Mouse (Mus musculus): ENCODE data around the gene Enpp4. TPM values are rescaled to one million over a fixed set of nuclear protein-coding genes. Genes with fewer than 3 reads are reported as not detected.

Gene Enpp4
- polyA plus RNA-seq, 1 experiment = 2.9 TPM

DNA sequence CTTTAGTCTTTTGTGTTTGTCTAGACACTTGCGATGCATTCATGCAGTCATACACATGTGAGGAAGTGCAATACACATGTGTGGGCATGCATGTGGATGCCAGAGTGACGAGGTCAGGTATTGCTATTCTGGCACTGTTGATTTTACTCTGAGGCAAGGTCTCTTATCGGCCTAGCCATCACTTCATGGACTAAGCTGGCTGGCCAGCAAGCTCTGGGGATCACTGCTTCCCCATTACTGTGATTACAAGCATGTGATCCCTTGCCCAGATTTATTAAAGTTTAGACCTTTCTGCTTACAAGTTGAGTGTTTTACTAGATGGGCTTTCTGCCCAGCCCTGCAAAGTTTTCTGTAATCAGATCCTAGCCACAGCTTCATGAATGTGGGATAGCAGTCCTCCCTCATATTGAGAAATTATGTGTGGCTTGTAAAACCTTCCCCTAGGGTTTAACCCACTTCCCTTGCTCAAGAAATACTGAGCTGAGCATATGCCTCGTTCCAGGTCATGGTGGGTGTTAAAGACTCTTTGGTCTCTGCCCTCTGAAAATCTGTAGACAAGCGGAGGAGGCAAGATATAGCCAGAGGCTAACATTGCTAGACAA is 44.2 kb downstream of the Enpp4 start:
- Histone ChIP-seq H3ac (ENCODE audit: control insufficient read depth, insufficient read length) (no peak overlapping the region), H3K27me3 (ENCODE audit: control insufficient read depth, insufficient read depth, insufficient read length) (no peaks in the 10 kb centered on the region), H3K4me2 (ENCODE audit: low read depth) (no peak overlapping the region), H3K36me3 (ENCODE audit: control insufficient read depth, insufficient read depth) (no peaks in the 10 kb centered on the region), H3K79me2 (ENCODE audit: control insufficient read depth, insufficient read depth) (no peaks in the 10 kb centered on the region), H3K4me3 (no peak overlapping the region)
- TF ChIP-seq MAX (IDR thresholded peaks at IDR 0.05; ENCODE audit: low read depth) (no peak), POLR2AphosphoS2 (IDR thresholded peaks at IDR 0.05; ENCODE audit: insufficient read length, low read depth) (no peak), USF1 (IDR thresholded peaks at IDR 0.05; ENCODE audit: low read depth) (no peak), E2F4 (IDR thresholded peaks at IDR 0.05; ENCODE audit: insufficient read depth) (no peak), TCF3 (IDR thresholded peaks at IDR 0.05; ENCODE audit: insufficient read length, low read depth) (no peak)

DNA sequence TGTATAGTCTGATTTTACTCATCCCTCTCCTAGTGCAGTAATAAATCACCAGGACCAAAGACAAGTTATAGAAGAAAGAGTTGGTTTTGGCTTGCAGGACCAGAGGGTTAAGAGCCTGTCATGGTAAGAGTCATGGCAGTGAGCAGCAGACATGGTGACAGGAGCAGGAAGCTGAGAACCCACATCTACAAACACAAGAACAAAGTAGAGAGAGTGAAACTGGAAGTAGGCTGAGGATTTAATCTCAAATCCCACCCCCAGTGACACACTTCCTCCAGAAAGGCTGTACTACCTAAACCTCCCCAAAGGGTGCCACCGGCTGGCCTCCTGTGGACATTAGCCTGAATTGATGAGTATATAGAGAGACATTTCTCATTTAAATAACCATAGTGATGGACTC is 44.8 kb downstream of the Enpp4 start:
- no peak overlapping the region for H3ac ChIP-seq (ENCODE audit: control insufficient read depth, insufficient read length)
- no peak for TF ChIP-seq POLR2AphosphoS2 (IDR thresholded peaks at IDR 0.05; ENCODE audit: insufficient read length, low read depth)
- no peak for TF ChIP-seq POLR2A (IDR thresholded peaks at IDR 0.05; ENCODE audit: insufficient read length, low read depth)
- TF ChIP-seq MYOD1 (IDR thresholded peaks at IDR 0.05; ENCODE audit: control insufficient read depth in 1 of 3, insufficient read length in 2 of 3, low read depth in 2 of 3) = no peak
- no peak for TF ChIP-seq TCF3 (IDR thresholded peaks at IDR 0.05; ENCODE audit: insufficient read length, low read depth)
- TF ChIP-seq SRF (IDR thresholded peaks at IDR 0.05; ENCODE audit: control insufficient read depth, insufficient read length, low read depth) = no peak
- no peak for TF ChIP-seq MAX (IDR thresholded peaks at IDR 0.05; ENCODE audit: low read depth)
- TF ChIP-seq CEBPB (IDR thresholded peaks at IDR 0.05; ENCODE audit: insufficient read depth, poor library complexity, severe bottlenecking) = no peak
- TF ChIP-seq USF1 (IDR thresholded peaks at IDR 0.05; ENCODE audit: low read depth) = no peak
- TF ChIP-seq TCF12 (IDR thresholded peaks at IDR 0.05; ENCODE audit: insufficient read depth, poor library complexity, severe bottlenecking) = no peak
- no peak for TF ChIP-seq E2F4 (IDR thresholded peaks at IDR 0.05; ENCODE audit: insufficient read depth)
- no peak for TF ChIP-seq MYOG (IDR thresholded peaks at IDR 0.05; ENCODE audit: control insufficient read depth in 1 of 3, insufficient read depth in 1 of 3, insufficient read length in 2 of 3, low read depth in 2 of 3)
- TF ChIP-seq REST (IDR thresholded peaks at IDR 0.05; ENCODE audit: insufficient read depth, insufficient read length) = no peak
- H3K4me2 ChIP-seq (ENCODE audit: low read depth) = no peak overlapping the region
- no peaks in the 10 kb centered on the region for H3K79me2 ChIP-seq (ENCODE audit: control insufficient read depth, insufficient read depth)
- no peak overlapping the region for H3K4me3 ChIP-seq
- no peaks in the 10 kb centered on the region for H3K27me3 ChIP-seq (ENCODE audit: control insufficient read depth, insufficient read depth, insufficient read length)
- no peaks in the 10 kb centered on the region for H3K36me3 ChIP-seq (ENCODE audit: control insufficient read depth, insufficient read depth)

DNA sequence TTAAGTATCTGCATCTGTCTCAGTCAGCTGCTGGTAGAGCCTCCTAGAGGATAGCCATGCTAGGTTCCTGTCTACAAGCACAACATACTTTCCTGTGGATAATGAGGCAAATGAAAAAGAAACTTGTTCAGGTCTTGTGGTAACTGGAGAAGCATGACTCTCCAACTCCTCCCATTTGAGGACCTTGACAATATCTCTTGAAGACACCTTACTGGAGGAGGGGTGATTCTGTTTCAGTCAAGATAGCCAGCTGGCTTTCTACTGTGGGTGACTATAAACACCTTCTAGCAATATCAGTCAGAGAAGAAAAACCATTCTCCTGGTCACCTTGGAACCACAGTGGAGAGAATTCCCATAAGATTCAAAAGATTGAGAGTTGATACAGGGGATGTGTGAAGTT is 47.5 kb downstream of the Enpp4 start:
- H3ac ChIP-seq (ENCODE audit: control insufficient read depth, insufficient read length) = no peak overlapping the region
- no peaks in the 10 kb centered on the region for H3K27me3 ChIP-seq (ENCODE audit: control insufficient read depth, insufficient read depth, insufficient read length)
- H3K36me3 ChIP-seq (ENCODE audit: control insufficient read depth, insufficient read depth) = no peaks in the 10 kb centered on the region
- H3K4me3 ChIP-seq = no peak overlapping the region
- H3K4me2 ChIP-seq (ENCODE audit: low read depth) = no peak overlapping the region
- no peaks in the 10 kb centered on the region for H3K79me2 ChIP-seq (ENCODE audit: control insufficient read depth, insufficient read depth)
- TF ChIP-seq POLR2A (IDR thresholded peaks at IDR 0.05; ENCODE audit: insufficient read length, low read depth) (no peak), REST (IDR thresholded peaks at IDR 0.05; ENCODE audit: insufficient read depth, insufficient read length) (no peak), POLR2AphosphoS2 (IDR thresholded peaks at IDR 0.05; ENCODE audit: insufficient read length, low read depth) (no peak), E2F4 (IDR thresholded peaks at IDR 0.05; ENCODE audit: insufficient read depth) (no peak), SRF (IDR thresholded peaks at IDR 0.05; ENCODE audit: control insufficient read depth, insufficient read length, low read depth) (no peak), CEBPB (IDR thresholded peaks at IDR 0.05; ENCODE audit: insufficient read depth, poor library complexity, severe bottlenecking) (no peak), TCF3 (IDR thresholded peaks at IDR 0.05; ENCODE audit: insufficient read length, low read depth) (no peak), MYOG (IDR thresholded peaks at IDR 0.05; ENCODE audit: control insufficient read depth in 1 of 3, insufficient read depth in 1 of 3, insufficient read length in 2 of 3, low read depth in 2 of 3) (no peak), USF1 (IDR thresholded peaks at IDR 0.05; ENCODE audit: low read depth) (no peak), MYOD1 (IDR thresholded peaks at IDR 0.05; ENCODE audit: control insufficient read depth in 1 of 3, insufficient read length in 2 of 3, low read depth in 2 of 3) (no peak), TCF12 (IDR thresholded peaks at IDR 0.05; ENCODE audit: insufficient read depth, poor library complexity, severe bottlenecking) (no peak), MAX (IDR thresholded peaks at IDR 0.05; ENCODE audit: low read depth) (no peak)

DNA sequence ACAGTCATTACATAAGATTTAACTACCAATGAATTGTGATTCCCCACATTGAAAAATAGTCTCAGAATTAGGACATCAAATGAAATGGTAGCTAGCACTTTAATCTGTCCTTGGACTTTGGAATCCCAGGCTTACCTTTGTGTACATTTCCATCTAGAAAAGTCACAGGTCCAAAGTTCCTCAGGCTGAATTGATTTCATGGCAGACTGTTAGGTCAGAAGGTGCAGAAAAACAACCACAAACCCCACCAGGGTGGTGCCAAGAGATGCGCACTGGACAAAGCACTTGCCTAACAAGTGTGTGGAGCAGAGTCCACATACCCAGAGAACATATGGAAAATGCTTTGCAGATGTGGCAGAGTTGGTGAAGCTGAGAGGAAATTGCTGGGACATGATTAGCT is 48.5 kb downstream of the Enpp4 start:
- Histone ChIP-seq H3K36me3 (ENCODE audit: control insufficient read depth, insufficient read depth) (no peaks in the 10 kb centered on the region), H3K79me2 (ENCODE audit: control insufficient read depth, insufficient read depth) (no peaks in the 10 kb centered on the region), H3K4me2 (ENCODE audit: low read depth) (no peak overlapping the region), H3ac (ENCODE audit: control insufficient read depth, insufficient read length) (no peak overlapping the region), H3K27me3 (ENCODE audit: control insufficient read depth, insufficient read depth, insufficient read length) (no peaks in the 10 kb centered on the region), H3K4me3 (no peak overlapping the region)
- no peak for TF ChIP-seq REST (IDR thresholded peaks at IDR 0.05; ENCODE audit: insufficient read depth, insufficient read length)
- no peak for TF ChIP-seq TCF3 (IDR thresholded peaks at IDR 0.05; ENCODE audit: insufficient read length, low read depth)
- no peak for TF ChIP-seq MAX (IDR thresholded peaks at IDR 0.05; ENCODE audit: low read depth)
- no peak for TF ChIP-seq POLR2A (IDR thresholded peaks at IDR 0.05; ENCODE audit: insufficient read length, low read depth)
- no peak for TF ChIP-seq MYOG (IDR thresholded peaks at IDR 0.05; ENCODE audit: control insufficient read depth in 1 of 3, insufficient read depth in 1 of 3, insufficient read length in 2 of 3, low read depth in 2 of 3)
- no peak for TF ChIP-seq POLR2AphosphoS2 (IDR thresholded peaks at IDR 0.05; ENCODE audit: insufficient read length, low read depth)
- TF ChIP-seq CEBPB (IDR thresholded peaks at IDR 0.05; ENCODE audit: insufficient read depth, poor library complexity, severe bottlenecking) = no peak
- TF ChIP-seq SRF (IDR thresholded peaks at IDR 0.05; ENCODE audit: control insufficient read depth, insufficient read length, low read depth) = no peak
- TF ChIP-seq TCF12 (IDR thresholded peaks at IDR 0.05; ENCODE audit: insufficient read depth, poor library complexity, severe bottlenecking) = no peak
- TF ChIP-seq MYOD1 (IDR thresholded peaks at IDR 0.05; ENCODE audit: control insufficient read depth in 1 of 3, insufficient read length in 2 of 3, low read depth in 2 of 3) = no peak
- no peak for TF ChIP-seq USF1 (IDR thresholded peaks at IDR 0.05; ENCODE audit: low read depth)

DNA sequence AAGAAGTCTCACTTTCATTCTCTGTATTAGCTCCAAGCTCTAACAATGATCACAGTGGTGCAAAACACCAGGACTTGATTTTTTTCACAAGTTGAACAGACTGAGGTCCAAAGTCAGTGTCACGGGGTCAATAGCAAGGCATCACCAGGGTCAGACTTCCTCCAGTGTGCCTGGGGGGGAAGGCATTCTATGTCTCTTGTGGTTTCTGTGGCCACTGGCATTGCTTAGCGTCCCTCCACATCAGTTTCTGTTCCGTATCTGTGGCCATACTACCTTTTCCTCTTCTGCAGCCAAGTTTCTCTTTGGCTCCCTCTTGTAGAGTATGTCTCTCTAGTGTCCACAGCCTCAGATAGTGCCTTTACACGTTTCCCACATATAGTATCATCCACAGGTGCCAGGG is 52.2 kb downstream of the Enpp4 start:
- Histone ChIP-seq H3K4me3 (no peak overlapping the region), H3ac (ENCODE audit: control insufficient read depth, insufficient read length) (no peak overlapping the region), H3K27me3 (ENCODE audit: control insufficient read depth, insufficient read depth, insufficient read length) (no peaks in the 10 kb centered on the region), H3K4me2 (ENCODE audit: low read depth) (no peak overlapping the region), H3K36me3 (ENCODE audit: control insufficient read depth, insufficient read depth) (no peaks in the 10 kb centered on the region), H3K79me2 (ENCODE audit: control insufficient read depth, insufficient read depth) (no peaks in the 10 kb centered on the region)
- TF ChIP-seq TCF12 (IDR thresholded peaks at IDR 0.05; ENCODE audit: insufficient read depth, poor library complexity, severe bottlenecking) (no peak), REST (IDR thresholded peaks at IDR 0.05; ENCODE audit: insufficient read depth, insufficient read length) (no peak), POLR2A (IDR thresholded peaks at IDR 0.05; ENCODE audit: insufficient read length, low read depth) (no peak), MAX (IDR thresholded peaks at IDR 0.05; ENCODE audit: low read depth) (no peak), E2F4 (IDR thresholded peaks at IDR 0.05; ENCODE audit: insufficient read depth) (no peak), USF1 (IDR thresholded peaks at IDR 0.05; ENCODE audit: low read depth) (no peak), MYOG (IDR thresholded peaks at IDR 0.05; ENCODE audit: control insufficient read depth in 1 of 3, insufficient read depth in 1 of 3, insufficient read length in 2 of 3, low read depth in 2 of 3) (no peak), TCF3 (IDR thresholded peaks at IDR 0.05; ENCODE audit: insufficient read length, low read depth) (no peak), POLR2AphosphoS2 (IDR thresholded peaks at IDR 0.05; ENCODE audit: insufficient read length, low read depth) (no peak), SRF (IDR thresholded peaks at IDR 0.05; ENCODE audit: control insufficient read depth, insufficient read length, low read depth) (no peak), MYOD1 (IDR thresholded peaks at IDR 0.05; ENCODE audit: control insufficient read depth in 1 of 3, insufficient read length in 2 of 3, low read depth in 2 of 3) (no peak), CEBPB (IDR thresholded peaks at IDR 0.05; ENCODE audit: insufficient read depth, poor library complexity, severe bottlenecking) (no peak)
